Mouse (Mus musculus): ENCODE results near the gene Hist2h2aa2.

GRCm38 (mm10) chr3:96236834-96237334 is 3.2 kb downstream of the Hist2h2aa2 start:
- no peak for TF ChIP-seq ZNF384 (IDR thresholded peaks at IDR 0.05; ENCODE audit: low read depth, low read length)
- no peak for TF ChIP-seq ZC3H11A (IDR thresholded peaks at IDR 0.05; ENCODE audit: borderline replicate concordance, low read depth, low read length)
- TF ChIP-seq HCFC1 (IDR thresholded peaks at IDR 0.05; ENCODE audit: borderline replicate concordance, insufficient read depth, low read length) = no peak
- TF ChIP-seq MAFK (IDR thresholded peaks at IDR 0.05; ENCODE audit: insufficient read depth, low read depth, low read length) = no peak

Measured in ES-E14 (cell line).